Mouse (Mus musculus): Measurements from ENCODE around the gene Zfyve19. TPM values are rescaled to one million over a fixed set of nuclear protein-coding genes. Genes with fewer than 3 reads are reported as not detected.

The Zfyve19 gene
- polyA plus RNA-seq, 1 experiment = 27.1 TPM

GRCm38 (mm10) chr2:119203871-119204460 is 4.5 kb upstream of the Zfyve19 start:
- H3K36me3 ChIP-seq (ENCODE audit: control insufficient read depth, insufficient read depth) = no peaks in the 10 kb centered on the region
- no peak overlapping the region for H3K4me3 ChIP-seq (ENCODE audit: insufficient read depth, poor library complexity, severe bottlenecking)

GRCm38 (mm10) chr2:119207961-119208343 is 465 bp upstream of the Zfyve19 start:
- Histone ChIP-seq H3ac (ENCODE audit: control insufficient read depth, insufficient read length, low read depth) (peak overlapping the region; percentile 39), H3K79me3 (ENCODE audit: low read depth) (peaks cover 8% of the 10 kb centered on the region), H3K4me3 (ENCODE audit: insufficient read depth, poor library complexity, severe bottlenecking) (peak overlapping the region; percentile 66), H3K79me2 (ENCODE audit: control insufficient read depth, insufficient read depth) (peaks cover 33% of the 10 kb centered on the region), H3K36me3 (ENCODE audit: control insufficient read depth, insufficient read depth) (no peaks in the 10 kb centered on the region), H3K27me3 (ENCODE audit: control insufficient read depth, insufficient read depth, insufficient read length) (no peaks in the 10 kb centered on the region)
- TF ChIP-seq MAX (IDR thresholded peaks at IDR 0.05) = no peak
- TF ChIP-seq CEBPB (IDR thresholded peaks at IDR 0.05; ENCODE audit: low read depth) = no peak
- TF ChIP-seq CTCF (IDR thresholded peaks at IDR 0.05; ENCODE audit: control insufficient read depth, insufficient read depth, insufficient read length) = no peak
- TF ChIP-seq MYOD1 (IDR thresholded peaks at IDR 0.05; ENCODE audit: control insufficient read depth, insufficient read length, low read depth) = no peak
- TF ChIP-seq FOSL1 (IDR thresholded peaks at IDR 0.05; ENCODE audit: insufficient read depth, low read length, poor library complexity, severe bottlenecking) = no peak
- no peak for TF ChIP-seq USF1 (IDR thresholded peaks at IDR 0.05; ENCODE audit: low read depth)
- TF ChIP-seq MYOG (IDR thresholded peaks at IDR 0.05; ENCODE audit: control insufficient read depth, extremely low read depth, insufficient read length) = no peak

More at GRCm38 (mm10) chr2:119203871-119204460, 4.5 kb upstream of the Zfyve19 start:
- Histone ChIP-seq H3K27me3 (ENCODE audit: control insufficient read depth, insufficient read depth, insufficient read length) (no peaks in the 10 kb centered on the region), H3ac (ENCODE audit: control insufficient read depth, insufficient read length, low read depth) (no peak overlapping the region), H3K79me2 (ENCODE audit: control insufficient read depth, insufficient read depth) (peaks cover 25% of the 10 kb centered on the region), H3K79me3 (ENCODE audit: low read depth) (peaks cover 8% of the 10 kb centered on the region)
- TF ChIP-seq MYOG (IDR thresholded peaks at IDR 0.05; ENCODE audit: control insufficient read depth, extremely low read depth, insufficient read length) (no peak), MAX (IDR thresholded peaks at IDR 0.05) (no peak), MYOD1 (IDR thresholded peaks at IDR 0.05; ENCODE audit: control insufficient read depth, insufficient read length, low read depth) (no peak), FOSL1 (IDR thresholded peaks at IDR 0.05; ENCODE audit: insufficient read depth, low read length, poor library complexity, severe bottlenecking) (no peak), CEBPB (IDR thresholded peaks at IDR 0.05; ENCODE audit: low read depth) (no peak), CTCF (IDR thresholded peaks at IDR 0.05; ENCODE audit: control insufficient read depth, insufficient read depth, insufficient read length) (no peak), USF1 (IDR thresholded peaks at IDR 0.05; ENCODE audit: low read depth) (no peak)

DNA sequence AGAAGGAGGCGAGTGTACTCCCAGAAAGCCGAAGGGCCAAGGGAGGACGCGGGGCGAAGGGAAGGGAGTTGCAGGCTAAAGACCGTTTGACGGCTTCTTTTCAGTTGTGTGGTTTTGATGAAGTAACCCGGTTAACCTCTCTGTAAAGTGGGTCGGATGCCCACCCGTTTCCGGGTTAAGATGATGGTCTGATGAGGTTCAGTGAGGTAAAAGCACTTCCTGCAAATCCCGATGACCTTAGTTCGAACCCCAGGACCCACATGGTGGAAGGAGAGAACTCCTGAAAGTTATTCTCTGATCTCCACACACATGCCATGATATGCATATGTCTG is 725 bp downstream of the Zfyve19 start:
- Histone ChIP-seq H3K79me3 (ENCODE audit: low read depth) (peaks cover 8% of the 10 kb centered on the region), H3ac (ENCODE audit: control insufficient read depth, insufficient read length, low read depth) (peak overlapping the region; percentile 92), H3K27me3 (ENCODE audit: control insufficient read depth, insufficient read depth, insufficient read length) (no peaks in the 10 kb centered on the region), H3K4me3 (ENCODE audit: insufficient read depth, poor library complexity, severe bottlenecking) (peak overlapping the region; percentile 66), H3K36me3 (ENCODE audit: control insufficient read depth, insufficient read depth) (peaks cover 7% of the 10 kb centered on the region), H3K79me2 (ENCODE audit: control insufficient read depth, insufficient read depth) (peaks cover 33% of the 10 kb centered on the region)
- no peak for TF ChIP-seq CTCF (IDR thresholded peaks at IDR 0.05; ENCODE audit: control insufficient read depth, insufficient read depth, insufficient read length)
- TF ChIP-seq CEBPB (IDR thresholded peaks at IDR 0.05; ENCODE audit: low read depth) = no peak
- TF ChIP-seq MYOG (IDR thresholded peaks at IDR 0.05; ENCODE audit: control insufficient read depth, extremely low read depth, insufficient read length) = no peak
- TF ChIP-seq MYOD1 (IDR thresholded peaks at IDR 0.05; ENCODE audit: control insufficient read depth, insufficient read length, low read depth) = no peak
- no peak for TF ChIP-seq MAX (IDR thresholded peaks at IDR 0.05)
- no peak for TF ChIP-seq FOSL1 (IDR thresholded peaks at IDR 0.05; ENCODE audit: insufficient read depth, low read length, poor library complexity, severe bottlenecking)
- TF ChIP-seq USF1 (IDR thresholded peaks at IDR 0.05; ENCODE audit: low read depth) = no peak

GRCm38 (mm10) chr2:119229775-119230704 is 21.6 kb downstream of the Zfyve19 start, which contains the start of gene Ppp1r14d:
Ppp1r14d (minus strand) TSS chr2:119229906.
- Histone ChIP-seq H3K79me2 (ENCODE audit: control insufficient read depth, insufficient read depth) (no peaks in the 10 kb centered on the region), H3K79me3 (ENCODE audit: low read depth) (no peaks in the 10 kb centered on the region), H3K36me3 (ENCODE audit: control insufficient read depth, insufficient read depth) (no peaks in the 10 kb centered on the region), H3ac (ENCODE audit: control insufficient read depth, insufficient read length, low read depth) (no peak within 1 kb of the TSS), H3K4me3 (ENCODE audit: insufficient read depth, poor library complexity, severe bottlenecking) (no peak within 1 kb of the TSS), H3K27me3 (ENCODE audit: control insufficient read depth, insufficient read depth, insufficient read length) (no peaks in the 10 kb centered on the region)
- no peak for TF ChIP-seq USF1 (IDR thresholded peaks at IDR 0.05; ENCODE audit: low read depth)
- TF ChIP-seq CTCF (IDR thresholded peaks at IDR 0.05; ENCODE audit: control insufficient read depth, insufficient read depth, insufficient read length) = no peak
- TF ChIP-seq CEBPB (IDR thresholded peaks at IDR 0.05; ENCODE audit: low read depth) = no peak
- no peak for TF ChIP-seq MYOD1 (IDR thresholded peaks at IDR 0.05; ENCODE audit: control insufficient read depth, insufficient read length, low read depth)
- TF ChIP-seq MAX (IDR thresholded peaks at IDR 0.05) = no peak

DNA sequence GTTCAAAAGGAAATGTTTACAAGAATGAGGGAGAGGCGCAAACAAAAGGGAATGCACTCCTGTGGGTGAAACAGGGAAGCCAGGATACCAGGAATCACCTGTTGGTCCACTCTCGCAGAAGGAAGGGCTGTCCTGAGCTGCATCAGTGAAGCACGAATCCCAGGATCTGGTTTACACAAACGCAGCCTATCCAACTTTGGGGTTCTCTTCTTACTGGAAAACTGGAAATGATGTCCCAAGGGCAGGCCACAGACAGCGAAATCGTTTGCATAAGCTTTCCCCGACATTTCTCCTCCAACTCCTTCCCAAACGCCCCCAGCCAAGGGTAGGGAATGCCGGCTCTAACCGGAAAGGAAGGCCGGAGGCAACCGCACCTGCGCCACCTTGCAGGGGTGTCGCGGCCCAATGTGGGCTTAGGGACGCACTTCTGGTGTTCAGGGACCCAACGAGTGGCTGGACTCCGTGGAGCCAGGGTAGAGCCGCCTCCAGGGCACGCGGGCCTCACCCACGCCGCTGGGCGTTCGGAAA is 28.3 kb downstream of the Zfyve19 start:
- Histone ChIP-seq H3K79me3 (ENCODE audit: low read depth) (no peaks in the 10 kb centered on the region), H3K4me3 (ENCODE audit: insufficient read depth, poor library complexity, severe bottlenecking) (no peak overlapping the region), H3K27me3 (ENCODE audit: control insufficient read depth, insufficient read depth, insufficient read length) (peaks cover 15% of the 10 kb centered on the region), H3ac (ENCODE audit: control insufficient read depth, insufficient read length, low read depth) (no peak overlapping the region), H3K36me3 (ENCODE audit: control insufficient read depth, insufficient read depth) (no peaks in the 10 kb centered on the region), H3K79me2 (ENCODE audit: control insufficient read depth, insufficient read depth) (no peaks in the 10 kb centered on the region)
- TF ChIP-seq MAX (IDR thresholded peaks at IDR 0.05) (no peak), FOSL1 (IDR thresholded peaks at IDR 0.05; ENCODE audit: insufficient read depth, low read length, poor library complexity, severe bottlenecking) (no peak), MYOG (IDR thresholded peaks at IDR 0.05; ENCODE audit: control insufficient read depth, extremely low read depth, insufficient read length) (no peak), CTCF (IDR thresholded peaks at IDR 0.05; ENCODE audit: control insufficient read depth, insufficient read depth, insufficient read length) (no peak), CEBPB (IDR thresholded peaks at IDR 0.05; ENCODE audit: low read depth) (no peak), MYOD1 (IDR thresholded peaks at IDR 0.05; ENCODE audit: control insufficient read depth, insufficient read length, low read depth) (no peak), USF1 (IDR thresholded peaks at IDR 0.05; ENCODE audit: low read depth) (no peak)
